Mouse (Mus musculus) cerebellum, adult 2 months (tissue): Measurements from ENCODE around the gene Prkd3.

ENCODE experiments used
- CTCF ChIP-seq: fragments of 200-500 bp; IDR thresholded peaks from 2 replicates; pipeline ENCODE4 v1.5.1; 2011; ENCODE audit warnings: low read depth, mild to moderate bottlenecking, control low read depth, low read length, moderate library complexity, borderline replicate concordance; ENCODE audit not compliant: insufficient read depth
- POLR2A ChIP-seq: fragments of 200-500 bp; IDR thresholded peaks from 2 replicates; pipeline ENCODE4 v1.6.1; 2011; ENCODE audit warnings: low read length, control low read depth, borderline replicate concordance; ENCODE audit not compliant: insufficient read depth

DNA sequence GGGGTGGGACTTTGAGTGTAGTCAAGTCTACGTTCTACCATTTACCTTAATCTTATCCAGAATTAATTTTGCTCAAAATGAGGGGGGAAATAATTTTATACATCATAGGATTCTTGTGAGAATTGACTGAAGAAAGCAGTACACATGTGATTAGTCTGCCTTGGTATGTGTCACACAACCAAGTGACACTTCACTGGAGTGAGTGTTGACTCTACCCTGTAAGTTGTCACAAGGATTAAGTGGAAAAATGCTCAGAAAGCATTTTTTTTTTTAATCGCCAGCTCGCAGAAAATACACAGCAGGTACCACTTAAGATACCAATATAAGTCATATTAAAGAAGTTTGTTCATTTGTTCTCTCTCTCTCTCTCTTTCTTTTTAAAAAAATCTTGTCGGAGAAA, 3.9 kb upstream of the Prkd3 start:
- no peak for TF ChIP-seq CTCF
- TF ChIP-seq POLR2A = no peak
